Mouse (Mus musculus): ENCODE data around the gene Ccdc191. TPM values are rescaled to one million over a fixed set of nuclear protein-coding genes. Genes with fewer than 3 reads are reported as not detected.

Gene Ccdc191
- polyA plus RNA-seq, 1 experiment = 1.5 TPM

DNA sequence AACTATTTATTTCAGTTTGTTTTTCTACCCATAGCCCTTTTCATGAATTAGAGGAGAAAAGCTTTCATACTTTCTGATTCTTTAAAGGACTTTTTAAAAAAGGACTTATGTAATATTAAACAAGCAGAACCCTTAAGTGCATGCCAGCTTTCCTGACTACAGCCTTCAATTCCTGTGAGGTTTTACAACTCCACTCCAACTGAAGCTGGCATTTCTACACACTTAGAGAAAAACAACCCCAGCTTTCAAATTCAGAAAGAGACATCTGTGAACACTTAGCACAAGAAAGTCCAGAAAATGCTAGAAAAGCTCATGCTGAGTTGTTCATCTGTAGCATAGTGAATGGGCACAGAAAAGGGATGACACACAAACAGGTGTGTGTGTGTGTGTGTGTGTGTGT lies 19.8 kb upstream of the Ccdc191 start:
- Histone ChIP-seq H3K27me3 (ENCODE audit: control insufficient read depth, insufficient read depth, insufficient read length) (no peaks in the 10 kb centered on the region), H3K36me3 (ENCODE audit: control insufficient read depth, insufficient read depth) (peaks cover 17% of the 10 kb centered on the region), H3K79me2 (ENCODE audit: control insufficient read depth, insufficient read depth) (no peaks in the 10 kb centered on the region), H3K4me2 (ENCODE audit: low read depth) (no peak overlapping the region), H3ac (ENCODE audit: control insufficient read depth, insufficient read length) (no peak overlapping the region), H3K4me3 (no peak overlapping the region)
- TF ChIP-seq TCF3 (IDR thresholded peaks at IDR 0.05; ENCODE audit: insufficient read length, low read depth) = no peak
- TF ChIP-seq POLR2AphosphoS2 (IDR thresholded peaks at IDR 0.05; ENCODE audit: insufficient read length, low read depth) = no peak
- no peak for TF ChIP-seq POLR2A (IDR thresholded peaks at IDR 0.05; ENCODE audit: insufficient read length, low read depth)
- TF ChIP-seq TCF12 (IDR thresholded peaks at IDR 0.05; ENCODE audit: insufficient read depth, poor library complexity, severe bottlenecking) = no peak
- no peak for TF ChIP-seq MYOD1 (IDR thresholded peaks at IDR 0.05; ENCODE audit: control insufficient read depth in 1 of 3, insufficient read length in 2 of 3, low read depth in 2 of 3)
- TF ChIP-seq CEBPB (IDR thresholded peaks at IDR 0.05; ENCODE audit: insufficient read depth, poor library complexity, severe bottlenecking) = no peak
- TF ChIP-seq USF1 (IDR thresholded peaks at IDR 0.05; ENCODE audit: low read depth) = no peak
- TF ChIP-seq SRF (IDR thresholded peaks at IDR 0.05; ENCODE audit: control insufficient read depth, insufficient read length, low read depth) = no peak
- no peak for TF ChIP-seq REST (IDR thresholded peaks at IDR 0.05; ENCODE audit: insufficient read depth, insufficient read length)
- no peak for TF ChIP-seq E2F4 (IDR thresholded peaks at IDR 0.05; ENCODE audit: insufficient read depth)
- no peak for TF ChIP-seq MYOG (IDR thresholded peaks at IDR 0.05; ENCODE audit: control insufficient read depth in 1 of 3, insufficient read depth in 1 of 3, insufficient read length in 2 of 3, low read depth in 2 of 3)
- TF ChIP-seq MAX (IDR thresholded peaks at IDR 0.05; ENCODE audit: low read depth) = no peak

DNA sequence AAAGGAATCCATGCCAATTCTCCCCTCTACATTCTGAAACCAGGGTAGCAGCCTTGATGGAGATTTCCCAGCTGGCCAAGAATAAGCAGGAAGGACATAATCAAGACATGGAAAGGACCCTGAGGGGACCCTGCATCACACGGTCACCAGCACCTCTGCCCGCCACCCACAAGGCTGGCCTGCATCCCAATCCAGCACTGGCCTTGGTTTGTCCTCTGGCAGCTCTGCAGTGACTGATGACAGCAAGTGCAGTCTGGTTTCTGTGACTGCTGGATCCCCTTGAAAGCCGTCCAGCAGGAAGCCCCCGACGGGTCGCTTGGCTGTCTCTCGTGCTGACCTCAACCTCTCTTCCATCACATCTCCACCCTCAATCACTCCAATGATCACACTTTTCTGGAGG lies 18.2 kb upstream of the Ccdc191 start:
- Histone ChIP-seq H3K4me2 (ENCODE audit: low read depth) (no peak overlapping the region), H3K4me3 (no peak overlapping the region), H3K27me3 (ENCODE audit: control insufficient read depth, insufficient read depth, insufficient read length) (no peaks in the 10 kb centered on the region), H3K79me2 (ENCODE audit: control insufficient read depth, insufficient read depth) (no peaks in the 10 kb centered on the region), H3K36me3 (ENCODE audit: control insufficient read depth, insufficient read depth) (peaks cover 17% of the 10 kb centered on the region), H3ac (ENCODE audit: control insufficient read depth, insufficient read length) (no peak overlapping the region)
- no peak for TF ChIP-seq POLR2AphosphoS2 (IDR thresholded peaks at IDR 0.05; ENCODE audit: insufficient read length, low read depth)
- no peak for TF ChIP-seq MYOD1 (IDR thresholded peaks at IDR 0.05; ENCODE audit: control insufficient read depth in 1 of 3, insufficient read length in 2 of 3, low read depth in 2 of 3)
- TF ChIP-seq E2F4 (IDR thresholded peaks at IDR 0.05; ENCODE audit: insufficient read depth) = no peak
- TF ChIP-seq USF1 (IDR thresholded peaks at IDR 0.05; ENCODE audit: low read depth) = no peak
- TF ChIP-seq REST (IDR thresholded peaks at IDR 0.05; ENCODE audit: insufficient read depth, insufficient read length) = no peak
- TF ChIP-seq MYOG (IDR thresholded peaks at IDR 0.05; ENCODE audit: control insufficient read depth in 1 of 3, insufficient read depth in 1 of 3, insufficient read length in 2 of 3, low read depth in 2 of 3) = no peak
- TF ChIP-seq SRF (IDR thresholded peaks at IDR 0.05; ENCODE audit: control insufficient read depth, insufficient read length, low read depth) = no peak
- TF ChIP-seq POLR2A (IDR thresholded peaks at IDR 0.05; ENCODE audit: insufficient read length, low read depth) = no peak
- no peak for TF ChIP-seq TCF12 (IDR thresholded peaks at IDR 0.05; ENCODE audit: insufficient read depth, poor library complexity, severe bottlenecking)
- TF ChIP-seq MAX (IDR thresholded peaks at IDR 0.05; ENCODE audit: low read depth) = no peak
- TF ChIP-seq CEBPB (IDR thresholded peaks at IDR 0.05; ENCODE audit: insufficient read depth, poor library complexity, severe bottlenecking) = no peak
- no peak for TF ChIP-seq TCF3 (IDR thresholded peaks at IDR 0.05; ENCODE audit: insufficient read length, low read depth)

GRCm38 (mm10) chr16:43879769-43880168 lies 9.8 kb upstream of the Ccdc191 start:
- no peak overlapping the region for H3K4me2 ChIP-seq (ENCODE audit: low read depth)
- H3K4me3 ChIP-seq = no peak overlapping the region
- no peak overlapping the region for H3ac ChIP-seq (ENCODE audit: control insufficient read depth, insufficient read length)
- TF ChIP-seq TCF3 (IDR thresholded peaks at IDR 0.05; ENCODE audit: insufficient read length, low read depth) (no peak), USF1 (IDR thresholded peaks at IDR 0.05; ENCODE audit: low read depth) (no peak), CEBPB (IDR thresholded peaks at IDR 0.05; ENCODE audit: insufficient read depth, poor library complexity, severe bottlenecking) (no peak), POLR2A (IDR thresholded peaks at IDR 0.05; ENCODE audit: insufficient read length, low read depth) (no peak), MYOD1 (IDR thresholded peaks at IDR 0.05; ENCODE audit: control insufficient read depth in 1 of 3, insufficient read length in 2 of 3, low read depth in 2 of 3) (no peak), MYOG (IDR thresholded peaks at IDR 0.05; ENCODE audit: control insufficient read depth in 1 of 3, insufficient read depth in 1 of 3, insufficient read length in 2 of 3, low read depth in 2 of 3) (no peak), SRF (IDR thresholded peaks at IDR 0.05; ENCODE audit: control insufficient read depth, insufficient read length, low read depth) (no peak), E2F4 (IDR thresholded peaks at IDR 0.05; ENCODE audit: insufficient read depth) (no peak), TCF12 (IDR thresholded peaks at IDR 0.05; ENCODE audit: insufficient read depth, poor library complexity, severe bottlenecking) (no peak), REST (IDR thresholded peaks at IDR 0.05; ENCODE audit: insufficient read depth, insufficient read length) (no peak), MAX (IDR thresholded peaks at IDR 0.05; ENCODE audit: low read depth) (no peak), POLR2AphosphoS2 (IDR thresholded peaks at IDR 0.05; ENCODE audit: insufficient read length, low read depth) (no peak)
- H3K79me2 ChIP-seq (ENCODE audit: control insufficient read depth, insufficient read depth) = peaks cover 35% of the 10 kb centered on the region
- peaks cover 23% of the 10 kb centered on the region for H3K36me3 ChIP-seq (ENCODE audit: control insufficient read depth, insufficient read depth)
- no peaks in the 10 kb centered on the region for H3K27me3 ChIP-seq (ENCODE audit: control insufficient read depth, insufficient read depth, insufficient read length)

DNA sequence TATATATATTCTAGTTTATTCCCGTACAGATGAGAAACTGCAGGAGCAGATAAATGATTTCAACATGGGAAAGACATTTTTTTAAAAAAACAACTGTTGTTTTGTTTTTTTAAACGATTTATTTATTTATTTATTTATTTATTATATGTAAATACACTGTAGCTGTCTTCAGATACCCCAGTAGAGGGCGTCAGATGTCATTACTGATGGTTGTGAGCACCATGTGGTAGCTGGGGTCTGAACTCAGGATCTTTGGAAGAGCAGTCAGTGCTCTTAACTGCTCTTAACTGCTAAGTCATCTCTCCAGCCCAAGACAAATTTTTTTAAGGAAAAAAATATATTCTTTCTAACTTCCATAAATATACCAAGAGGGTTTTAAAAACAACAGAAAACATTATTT lies 8.0 kb upstream of the Ccdc191 start:
- Histone ChIP-seq H3K4me2 (ENCODE audit: low read depth) (no peak overlapping the region), H3K4me3 (no peak overlapping the region), H3K36me3 (ENCODE audit: control insufficient read depth, insufficient read depth) (peaks cover 23% of the 10 kb centered on the region), H3ac (ENCODE audit: control insufficient read depth, insufficient read length) (no peak overlapping the region), H3K79me2 (ENCODE audit: control insufficient read depth, insufficient read depth) (peaks cover 53% of the 10 kb centered on the region), H3K27me3 (ENCODE audit: control insufficient read depth, insufficient read depth, insufficient read length) (no peaks in the 10 kb centered on the region)
- TF ChIP-seq E2F4 (IDR thresholded peaks at IDR 0.05; ENCODE audit: insufficient read depth) (no peak), MAX (IDR thresholded peaks at IDR 0.05; ENCODE audit: low read depth) (no peak), POLR2AphosphoS2 (IDR thresholded peaks at IDR 0.05; ENCODE audit: insufficient read length, low read depth) (no peak), TCF12 (IDR thresholded peaks at IDR 0.05; ENCODE audit: insufficient read depth, poor library complexity, severe bottlenecking) (no peak), MYOG (IDR thresholded peaks at IDR 0.05; ENCODE audit: control insufficient read depth in 1 of 3, insufficient read depth in 1 of 3, insufficient read length in 2 of 3, low read depth in 2 of 3) (no peak), POLR2A (IDR thresholded peaks at IDR 0.05; ENCODE audit: insufficient read length, low read depth) (no peak)
